Mouse (Mus musculus) liver, postnatal 0 days (tissue): ENCODE data around the gene Tbc1d14. TPM values are rescaled to one million over a fixed set of nuclear protein-coding genes. Genes with fewer than 3 reads are reported as not detected.

Experiments
- ATAC-seq: fragments of 200-750 bp; cut with Nextera tagmentation; 2 replicates; pipeline ENCODE4 v1.8.0; 2017; ENCODE audit warnings: mild to moderate bottlenecking, moderate library complexity
- DNase-seq: peaks from one replicate; pipeline ENCODE4 v3.0.0-alpha.2; 2016
- H3K27ac ChIP-seq: fragments of 300-500 bp; sonication (generic); 2 replicates; pipeline ENCODE4 v1.5.1; 2014; ENCODE audit warnings: antibody characterized with exemption, moderate library complexity, mild to moderate bottlenecking, low read depth
- H3K27me3 ChIP-seq: fragments of 300-500 bp; sonication (generic); 2 replicates; pipeline ENCODE4 v1.6.1; 2014; ENCODE audit warnings: low read length, control low read depth, mixed read lengths; ENCODE audit not compliant: insufficient read depth
- H3K36me3 ChIP-seq: fragments of 300-500 bp; sonication (generic); replicated peaks from 2 replicates; pipeline ENCODE4 v1.6.1; 2014; ENCODE audit warnings: mild to moderate bottlenecking, control low read depth, low read length, moderate library complexity, mixed read lengths; ENCODE audit not compliant: insufficient read depth
- H3K4me1 ChIP-seq: fragments of 300-500 bp; sonication (generic); 2 replicates; pipeline ENCODE4 v1.6.1; 2014; ENCODE audit warnings: antibody characterized with exemption, mild to moderate bottlenecking, control low read depth; ENCODE audit not compliant: insufficient read depth
- H3K4me2 ChIP-seq: fragments of 300-500 bp; sonication (generic); 2 replicates; pipeline ENCODE4 v1.6.1; 2014; ENCODE audit warnings: low read depth, mild to moderate bottlenecking, low read length, moderate library complexity, mixed read lengths
- H3K4me3 ChIP-seq: fragments of 300-500 bp; sonication (generic); 2 replicates; pipeline ENCODE4 v1.5.1; 2014; ENCODE audit warnings: low read depth, low read length
- H3K9ac ChIP-seq: fragments of 300-500 bp; sonication (generic); replicated peaks from 2 replicates; pipeline ENCODE4 v1.6.1; 2014; ENCODE audit warnings: mild to moderate bottlenecking, moderate library complexity
- H3K9me3 ChIP-seq: fragments of 300-500 bp; sonication (generic); 2 replicates; pipeline ENCODE4 v1.6.1; 2016; ENCODE audit warnings: mild to moderate bottlenecking, control low read depth, low read length, mixed read lengths
- CTCF ChIP-seq: sonication (generic); IDR thresholded peaks from 2 replicates; pipeline ENCODE4 v1.5.1; 2016; ENCODE audit warnings: antibody characterized with exemption, low read depth
- EP300 ChIP-seq: IDR thresholded peaks from 2 replicates; pipeline ENCODE4 v1.6.1; 2016; ENCODE audit warnings: antibody characterized with exemption, low read depth, mild to moderate bottlenecking
- WGBS: fragments of 180-500 bp; shearing (Covaris S2); extraction: QIAGEN DNeasy Blood & Tissue Kit; methylation state at CpG from one replicate; pipeline ENCODE4 v1.1.7; 2014; ENCODE audit not compliant: insufficient replicate concordance; 5-methylcytosine and 5-hydroxymethylcytosine counted together
- polyA plus RNA-seq: library from polyadenylated mRNA; unstranded; fragments of >200 nt; fragmentation: Nextera tagmentation; extraction: Ambion mirVana; gene quantifications from 2 replicates; pipeline ENCODE4 v1.2.1, GENCODE M21; 2015

The Tbc1d14 gene
- polyA plus RNA-seq, 1 experiment from 2014 or later: 6.5 TPM

DNA sequence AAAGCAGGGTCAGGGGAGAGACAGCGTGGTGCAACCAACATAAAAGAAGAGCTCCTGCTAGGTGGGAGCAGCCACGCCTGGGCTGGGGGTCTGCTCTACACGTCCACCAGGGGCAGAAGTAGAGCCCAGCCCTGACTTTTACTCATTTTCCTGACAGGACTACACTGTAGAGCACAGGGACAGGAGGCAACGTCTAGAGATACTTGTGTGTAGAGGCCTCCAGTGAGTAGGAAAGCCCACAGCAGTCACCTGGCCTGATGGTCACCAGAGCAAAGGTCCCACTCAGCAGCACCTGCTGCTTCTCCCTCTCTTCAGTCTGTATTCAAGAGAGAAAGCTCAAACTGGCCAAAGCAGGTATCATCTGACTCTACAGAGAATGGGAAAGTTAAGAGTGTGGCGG is 87.4 kb downstream of the Tbc1d14 start:
- Histone ChIP-seq H3K4me3 (no peak overlapping the region), H3K27ac (no peak overlapping the region), H3K9me3 (no peaks in the 10 kb centered on the region), H3K36me3 (peaks cover 40% of the 10 kb centered on the region), H3K4me2 (no peak overlapping the region), H3K27me3 (no peaks in the 10 kb centered on the region), H3K9ac (no peak overlapping the region), H3K4me1 (no peaks in the 10 kb centered on the region)
- ATAC-seq (no peak), DNase-seq (no peak)
- WGBS: 74% methylated on average over 5 of the region's 5 CpGs
- TF ChIP-seq CTCF (no peak), EP300 (no peak)

DNA sequence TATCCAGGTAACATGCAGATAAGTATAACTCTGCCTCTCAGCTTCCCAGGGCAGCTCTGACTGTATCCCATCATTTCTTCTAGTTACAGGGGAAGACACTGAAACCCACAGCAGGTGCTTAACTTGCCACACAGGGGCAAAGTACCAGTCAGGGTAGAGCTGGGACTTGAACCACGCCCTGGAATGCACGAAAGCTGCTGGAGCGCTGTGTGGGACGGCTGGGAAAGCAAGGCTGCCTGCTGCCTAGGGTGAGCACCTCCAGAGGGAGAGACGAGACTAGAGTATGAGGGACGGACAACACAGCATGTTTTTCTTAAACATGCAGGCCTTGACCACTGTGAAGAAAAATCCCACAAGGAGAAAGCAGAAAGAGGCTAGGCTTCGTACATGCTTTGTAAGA is 87.8 kb downstream of the Tbc1d14 start:
- WGBS: 90% methylated on average over 7 of the region's 7 CpGs

DNA sequence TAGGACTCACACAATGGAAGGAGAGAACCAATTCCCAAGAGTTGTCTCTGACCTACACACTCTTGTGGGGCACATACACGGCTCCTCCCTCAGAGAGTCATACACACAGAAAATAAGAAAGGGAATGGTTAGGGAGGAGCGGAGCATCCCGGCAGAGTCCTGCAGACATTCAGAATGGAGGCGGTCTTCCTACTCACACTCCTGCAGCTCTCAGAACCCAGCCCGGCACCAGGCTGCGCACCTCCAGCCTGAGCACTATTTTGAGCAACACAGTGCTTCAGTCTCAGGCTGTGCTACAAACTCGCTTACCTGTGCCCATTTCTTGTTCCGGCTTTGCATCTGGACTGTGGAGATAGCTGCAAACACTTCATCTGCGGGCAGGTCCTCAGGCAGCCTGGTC is 98.4 kb downstream of the Tbc1d14 start:
- ATAC-seq: no peak
- 93% methylated on average over 9 of the region's 9 CpGs for WGBS
- peaks cover 31% of the 10 kb centered on the region for H3K36me3 ChIP-seq

More for the DNA sequence above, 87.8 kb downstream of the Tbc1d14 start:
- no peak overlapping the region for H3K27ac ChIP-seq
- no peaks in the 10 kb centered on the region for H3K27me3 ChIP-seq
- no peak overlapping the region for H3K4me3 ChIP-seq
- H3K9me3 ChIP-seq: no peaks in the 10 kb centered on the region
- H3K4me1 ChIP-seq: no peaks in the 10 kb centered on the region
- no peak for TF ChIP-seq CTCF
- no peak for TF ChIP-seq EP300
- H3K4me2 ChIP-seq: no peak overlapping the region
- no peak for ATAC-seq
- peaks cover 40% of the 10 kb centered on the region for H3K36me3 ChIP-seq
- DNase-seq: no peak
- H3K9ac ChIP-seq: no peak overlapping the region

DNA sequence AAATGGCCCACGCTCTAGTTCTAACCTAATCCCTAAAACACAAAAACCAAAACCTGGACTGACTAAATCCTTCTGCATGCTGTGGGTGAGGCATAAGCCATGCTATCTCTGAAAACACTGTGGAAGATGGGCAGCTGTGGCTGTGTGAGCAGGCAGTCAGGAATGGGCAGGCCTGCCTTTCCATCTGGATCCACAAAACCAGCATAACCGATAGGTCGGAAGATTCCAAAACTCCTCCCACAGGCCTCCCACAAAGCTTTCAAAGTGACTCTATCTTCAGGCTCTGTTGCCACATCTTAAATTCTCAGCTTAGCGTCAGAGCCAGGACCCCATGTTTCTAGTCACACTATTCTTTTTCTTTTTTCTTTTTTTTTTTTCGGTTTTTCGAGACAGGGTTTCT is 99.2 kb downstream of the Tbc1d14 start:
- 90% methylated on average over 6 of the region's 6 CpGs for WGBS
- H3K27ac ChIP-seq: no peak overlapping the region
- H3K36me3 ChIP-seq: peaks cover 28% of the 10 kb centered on the region
- TF ChIP-seq EP300 (no peak), CTCF (no peak)
- no peak overlapping the region for H3K4me3 ChIP-seq
- DNase-seq (no peak), ATAC-seq (no peak)
- H3K27me3 ChIP-seq: no peaks in the 10 kb centered on the region
- no peak overlapping the region for H3K4me2 ChIP-seq
- H3K9ac ChIP-seq: no peak overlapping the region
- H3K9me3 ChIP-seq: no peaks in the 10 kb centered on the region
- H3K4me1 ChIP-seq: no peaks in the 10 kb centered on the region

More for the DNA sequence above, 98.4 kb downstream of the Tbc1d14 start:
- Histone ChIP-seq H3K4me1 (no peaks in the 10 kb centered on the region), H3K9me3 (no peaks in the 10 kb centered on the region), H3K27ac (no peak overlapping the region), H3K27me3 (no peaks in the 10 kb centered on the region), H3K4me2 (no peak overlapping the region), H3K4me3 (no peak overlapping the region), H3K9ac (no peak overlapping the region)
- DNase-seq: no peak
- TF ChIP-seq CTCF (no peak), EP300 (no peak)

DNA sequence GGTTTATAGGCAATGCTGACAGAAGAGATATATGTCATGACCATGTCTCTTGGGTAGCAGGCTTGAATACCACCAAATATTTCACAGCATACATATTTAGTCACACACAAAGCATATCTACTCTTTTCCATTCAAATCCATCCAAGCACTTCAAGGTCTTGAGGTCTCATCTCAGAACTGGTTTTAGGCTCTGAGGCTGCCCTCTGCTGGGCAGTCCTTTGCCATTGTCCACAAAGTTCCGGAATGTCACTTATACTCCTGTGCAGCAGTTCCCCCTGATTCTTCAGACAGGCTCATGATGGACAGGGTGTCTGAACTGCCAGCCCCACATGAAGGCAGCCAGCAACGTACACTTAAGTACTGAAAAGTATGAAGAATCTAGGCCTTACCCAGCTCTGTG is 103.9 kb downstream of the Tbc1d14 start:
- Histone ChIP-seq H3K36me3 (peaks cover 12% of the 10 kb centered on the region), H3K4me3 (no peak overlapping the region), H3K4me2 (no peak overlapping the region), H3K9me3 (no peaks in the 10 kb centered on the region), H3K9ac (no peak overlapping the region), H3K27me3 (peaks cover 13% of the 10 kb centered on the region), H3K4me1 (peaks cover 9% of the 10 kb centered on the region), H3K27ac (no peak overlapping the region)
- WGBS: 57% methylated on average over 2 of the region's 2 CpGs
- no peak for TF ChIP-seq EP300
- TF ChIP-seq CTCF: peak; percentile 68
- DNase-seq (peak; percentile 35), ATAC-seq (no peak)

DNA sequence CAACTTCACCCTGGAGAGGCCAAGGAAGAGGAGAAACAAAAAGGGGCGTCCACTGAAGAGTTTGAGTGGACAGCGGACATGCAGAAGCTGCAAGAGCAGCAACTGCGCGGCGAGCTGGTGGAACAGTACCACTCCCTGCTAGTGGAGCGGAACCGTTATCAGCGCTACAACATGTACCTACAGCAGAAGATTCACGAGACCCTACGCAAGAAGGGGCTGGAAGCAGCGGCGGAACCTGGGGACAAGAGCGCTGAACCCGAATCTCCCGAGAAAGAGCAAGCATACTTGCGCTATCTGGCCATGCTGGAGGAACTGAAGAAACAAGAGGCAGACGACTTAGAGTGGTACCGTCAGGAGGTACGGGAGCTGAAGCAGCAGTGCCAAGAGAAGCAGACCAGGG is 107.8 kb downstream of the Tbc1d14 start:
- no peak for ATAC-seq
- Histone ChIP-seq H3K9me3 (no peaks in the 10 kb centered on the region), H3K4me3 (peak overlapping the region; percentile 64), H3K27ac (no peak overlapping the region), H3K4me2 (peak overlapping the region; percentile 97), H3K9ac (peak overlapping the region; percentile 66; the same call in 1 of the 2 replicates), H3K27me3 (peaks cover 13% of the 10 kb centered on the region), H3K36me3 (no peaks in the 10 kb centered on the region), H3K4me1 (peaks cover 30% of the 10 kb centered on the region)
- no peak for TF ChIP-seq EP300
- no peak for TF ChIP-seq CTCF
- WGBS: 21% methylated on average over 19 of the region's 19 CpGs
- DNase-seq: no peak
